Mouse (Mus musculus) ES-Bruce4 (cell line): ENCODE results near the gene Grb2.

Experiments
- CTCF ChIP-seq: IDR thresholded peaks from one replicate; pipeline ENCODE4 v1.8.1; 2011; ENCODE audit warnings: low read depth, low read length
- EP300 ChIP-seq: IDR thresholded peaks from 2 replicates; pipeline ENCODE4 v1.6.1; 2011; ENCODE audit warnings: low read depth, low read length; ENCODE audit not compliant: insufficient read depth
- POLR2A ChIP-seq: IDR thresholded peaks from one replicate; pipeline ENCODE4 v1.8.1; 2011; ENCODE audit warnings: low read length; ENCODE audit not compliant: insufficient read depth

- TF ChIP-seq POLR2A (no peak), CTCF (no peak), EP300 (no peak)
Observed at GRCm38 (mm10) chr11:115712268-115712667, 3.9 kb upstream of the Grb2 start.
